Mouse (Mus musculus) megakaryocyte, embryonic 14.5 days (primary cell): ENCODE results near the gene Osbpl2. TPM values are rescaled to one million over a fixed set of nuclear protein-coding genes. Genes with fewer than 3 reads are reported as not detected.

Source experiments
- H3K27me3 ChIP-seq: replicated peaks from 2 replicates; pipeline ENCODE3; 2012; ENCODE audit warnings: inconsistent platforms
- H3K36me3 ChIP-seq: replicated peaks from 2 replicates; pipeline ENCODE3; 2012; ENCODE audit warnings: low read length, inconsistent platforms, mixed read lengths
- H3K4me1 ChIP-seq: 2 replicates; pipeline ENCODE4 v1.6.1; 2012; ENCODE audit warnings: inconsistent platforms
- H3K4me3 ChIP-seq: replicated peaks from 2 replicates; pipeline ENCODE3; 2012; ENCODE audit warnings: moderate library complexity, mild to moderate bottlenecking, inconsistent platforms
- H3K9me3 ChIP-seq: 2 replicates; pipeline ENCODE4 v1.6.1; 2012; ENCODE audit warnings: inconsistent platforms
- FLI1 ChIP-seq: IDR thresholded peaks from 2 replicates; pipeline ENCODE4 v1.6.1; 2012; ENCODE audit warnings: low read length, inconsistent platforms, mixed read lengths
- GATA1 ChIP-seq: IDR thresholded peaks from 3 replicates; pipeline ENCODE4 v1.6.1; 2012; ENCODE audit warnings: mixed read lengths, low read length, inconsistent platforms, borderline replicate concordance
- polyA plus RNA-seq: library from polyadenylated mRNA; stranded (reverse); fragments of >175 nt; gene quantifications from 2 replicates; pipeline ENCODE4 v1.2.3, GENCODE M21; 2012; ENCODE audit warnings: low replicate concordance; ENCODE audit not compliant: insufficient read depth

The Osbpl2 gene
- polyA plus RNA-seq, 1 experiment, result 18.4 TPM

GRCm38 (mm10) chr2:180146091-180146490, 27.0 kb downstream of the Osbpl2 start:
- Histone ChIP-seq H3K27me3 (no peaks in the 10 kb centered on the region), H3K9me3 (no peaks in the 10 kb centered on the region), H3K4me1 (peaks cover 8% of the 10 kb centered on the region), H3K4me3 (no peak overlapping the region), H3K36me3 (peaks cover 98% of the 10 kb centered on the region)
- TF ChIP-seq FLI1 (no peak), GATA1 (no peak)

GRCm38 (mm10) chr2:180147379-180147778, 28.3 kb downstream of the Osbpl2 start:
- no peak overlapping the region for H3K4me3 ChIP-seq
- H3K27me3 ChIP-seq, result no peaks in the 10 kb centered on the region
- peaks cover 98% of the 10 kb centered on the region for H3K36me3 ChIP-seq
- H3K4me1 ChIP-seq, result peaks cover 8% of the 10 kb centered on the region
- TF ChIP-seq FLI1, result no peak
- no peak for TF ChIP-seq GATA1
- no peaks in the 10 kb centered on the region for H3K9me3 ChIP-seq

GRCm38 (mm10) chr2:180148551-180148950, 29.4 kb downstream of the Osbpl2 start:
- no peak for TF ChIP-seq FLI1
- TF ChIP-seq GATA1, result no peak
- no peaks in the 10 kb centered on the region for H3K9me3 ChIP-seq
- H3K4me3 ChIP-seq, result no peak overlapping the region
- H3K4me1 ChIP-seq, result peaks cover 8% of the 10 kb centered on the region
- H3K36me3 ChIP-seq, result peaks cover 100% of the 10 kb centered on the region
- H3K27me3 ChIP-seq, result no peaks in the 10 kb centered on the region

- Histone ChIP-seq H3K36me3 (peaks cover 94% of the 10 kb centered on the region), H3K27me3 (no peaks in the 10 kb centered on the region), H3K4me3 (no peak overlapping the region), H3K9me3 (no peaks in the 10 kb centered on the region), H3K4me1 (no peaks in the 10 kb centered on the region)
- TF ChIP-seq GATA1 (no peak), FLI1 (no peak)
Observed at GRCm38 (mm10) chr2:180154796-180155195, 35.7 kb downstream of the Osbpl2 start.

- H3K27me3 ChIP-seq, result no peaks in the 10 kb centered on the region
- no peak overlapping the region for H3K4me3 ChIP-seq
- no peaks in the 10 kb centered on the region for H3K9me3 ChIP-seq
- peaks cover 94% of the 10 kb centered on the region for H3K36me3 ChIP-seq
- no peak for TF ChIP-seq GATA1
- no peak for TF ChIP-seq FLI1
- no peaks in the 10 kb centered on the region for H3K4me1 ChIP-seq
Observed at GRCm38 (mm10) chr2:180158627-180159026, 39.5 kb downstream of the Osbpl2 start.

DNA sequence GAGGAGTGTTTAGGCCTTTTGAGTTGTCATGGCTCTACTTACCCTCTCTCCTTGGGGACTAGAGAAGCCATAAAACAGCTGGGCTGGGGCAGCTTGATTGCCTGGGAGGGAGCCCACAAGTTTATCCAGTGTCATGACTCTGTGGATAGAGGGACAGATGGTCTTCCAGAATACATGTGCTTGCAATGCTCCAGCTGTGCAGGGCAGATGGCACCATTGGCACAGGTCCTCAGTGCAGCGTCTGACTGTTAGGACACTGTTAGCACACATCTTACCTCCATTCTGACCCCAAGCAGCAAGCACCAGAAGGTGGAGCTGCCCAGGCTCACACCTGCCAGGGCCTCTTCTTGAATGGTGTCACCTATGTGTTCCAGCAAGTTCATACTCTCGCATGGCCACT, 46.7 kb downstream of the Osbpl2 start:
- no peak for TF ChIP-seq FLI1
- TF ChIP-seq GATA1, result no peak

GRCm38 (mm10) chr2:180166869-180167268, 47.8 kb downstream of the Osbpl2 start:
- H3K9me3 ChIP-seq, result no peaks in the 10 kb centered on the region
- H3K4me1 ChIP-seq, result peaks cover 11% of the 10 kb centered on the region
- no peak overlapping the region for H3K4me3 ChIP-seq
- peaks cover 50% of the 10 kb centered on the region for H3K36me3 ChIP-seq
- H3K27me3 ChIP-seq, result no peaks in the 10 kb centered on the region
- TF ChIP-seq GATA1 (no peak), FLI1 (no peak)

More for the DNA sequence above, 46.7 kb downstream of the Osbpl2 start:
- Histone ChIP-seq H3K36me3 (peaks cover 60% of the 10 kb centered on the region), H3K9me3 (no peaks in the 10 kb centered on the region), H3K4me3 (peak overlapping the region; percentile 17), H3K4me1 (peaks cover 7% of the 10 kb centered on the region), H3K27me3 (no peaks in the 10 kb centered on the region)

DNA sequence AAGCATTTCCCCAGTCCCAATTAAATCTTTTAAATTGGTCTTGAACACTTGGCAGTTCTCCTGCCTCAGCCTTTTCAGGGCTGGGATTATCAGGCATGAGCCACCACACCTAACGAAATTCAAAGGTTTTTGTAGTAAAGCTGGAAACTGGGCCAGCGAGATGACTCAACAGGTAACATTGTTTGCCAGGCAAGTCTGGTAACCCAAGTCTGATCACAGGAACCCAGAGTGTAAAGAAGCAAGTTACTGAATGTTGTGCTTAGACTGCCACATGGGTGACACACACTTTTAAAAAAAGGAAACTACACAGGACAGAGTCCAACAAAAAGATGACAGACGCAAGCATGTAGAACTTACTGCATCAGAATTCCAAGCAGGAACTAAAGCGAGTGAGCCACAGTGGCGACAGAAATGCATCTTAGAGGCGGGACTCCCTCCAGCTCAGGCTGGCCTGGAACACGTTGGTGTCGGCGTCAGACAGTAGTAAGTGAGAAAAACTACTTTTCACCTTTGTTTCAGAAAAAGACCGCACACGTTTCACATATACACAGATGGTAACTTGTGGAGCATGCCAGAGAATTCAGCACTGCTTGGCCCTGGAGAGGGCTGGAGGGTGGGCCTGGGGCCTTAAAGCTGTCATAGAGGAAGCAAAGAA, 51.2 kb downstream of the Osbpl2 start:
- H3K4me1 ChIP-seq, result peaks cover 41% of the 10 kb centered on the region
- H3K9me3 ChIP-seq, result no peaks in the 10 kb centered on the region
- TF ChIP-seq GATA1, result no peak
- H3K27me3 ChIP-seq, result no peaks in the 10 kb centered on the region
- H3K4me3 ChIP-seq, result no peak overlapping the region
- peaks cover 48% of the 10 kb centered on the region for H3K36me3 ChIP-seq

DNA sequence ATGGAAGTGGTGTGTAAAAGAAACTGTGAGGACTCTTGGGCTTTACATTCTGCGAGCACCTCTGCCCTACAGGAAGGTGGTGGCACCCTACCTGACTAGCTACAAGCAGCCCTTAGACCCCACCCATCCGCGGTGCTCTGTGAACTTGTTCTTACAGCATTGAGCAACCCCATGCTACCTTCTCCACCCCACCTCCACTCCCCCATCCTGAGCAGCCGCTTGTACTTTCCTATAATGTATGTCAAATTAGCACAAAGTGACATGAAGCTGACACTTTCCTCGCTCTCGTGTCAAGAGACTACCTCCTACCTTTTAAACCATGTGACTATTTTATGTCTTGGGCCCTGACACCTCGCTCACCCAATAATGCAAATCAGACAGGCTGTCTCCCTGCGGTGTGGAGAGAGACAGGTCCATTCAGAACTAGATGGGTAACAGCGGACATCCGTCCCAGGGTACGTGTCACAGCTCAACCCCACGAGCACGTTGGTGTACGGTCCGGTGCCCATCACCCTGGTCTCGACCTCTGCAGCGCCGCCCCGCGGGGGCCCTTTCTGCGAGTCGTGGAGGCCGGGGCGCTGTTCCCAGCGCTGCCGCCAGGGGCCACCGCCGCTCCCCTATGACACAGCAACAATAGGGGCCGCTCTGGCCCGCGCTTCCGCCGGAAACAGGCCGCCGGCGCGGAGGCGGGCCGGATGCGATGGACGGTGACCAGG, 51.9 kb downstream of the Osbpl2 start, which contains the start of gene Adrm1:
Adrm1 (plus strand) TSS at position 680 of the 716 bp plus-strand sequence.
- H3K27me3 ChIP-seq, result no peaks in the 10 kb centered on the region
- peaks cover 52% of the 10 kb centered on the region for H3K36me3 ChIP-seq
- H3K4me1 ChIP-seq, result peaks cover 45% of the 10 kb centered on the region
- no peaks in the 10 kb centered on the region for H3K9me3 ChIP-seq
- peak within 1 kb of the TSS; percentile 95 for H3K4me3 ChIP-seq
- TF ChIP-seq FLI1, result peak; percentile 82; the same call in 1 of the 2 replicates
- TF ChIP-seq GATA1, result no peak

DNA sequence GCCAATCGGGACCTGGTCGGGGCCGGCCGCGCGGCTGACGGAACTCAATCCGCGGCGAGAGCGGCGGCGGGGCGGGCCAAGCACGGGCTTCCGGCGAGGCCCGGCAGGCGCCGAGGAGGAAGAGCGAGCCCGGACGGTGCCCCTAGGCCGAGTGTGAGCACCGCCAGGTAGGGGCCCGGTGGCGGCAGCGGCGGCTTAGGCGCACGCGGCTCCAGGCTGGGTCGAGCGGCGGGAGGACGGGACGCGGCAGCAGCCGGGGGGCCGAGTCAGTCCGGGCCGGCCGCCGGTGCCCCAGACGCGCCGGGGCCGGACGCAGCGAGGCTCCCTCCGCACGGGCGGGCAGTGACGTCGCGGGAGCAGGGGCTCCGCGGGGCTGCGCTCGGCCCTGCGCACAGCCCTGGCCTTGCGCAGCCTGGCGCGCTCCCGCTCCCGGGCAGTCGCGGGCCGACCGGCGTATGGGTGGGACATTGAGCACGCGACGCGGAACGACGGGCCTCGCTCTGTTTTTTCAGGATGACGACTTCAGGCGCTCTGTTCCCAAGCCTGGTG, 52.5 kb downstream of the Osbpl2 start:
- no peaks in the 10 kb centered on the region for H3K27me3 ChIP-seq
- no peaks in the 10 kb centered on the region for H3K9me3 ChIP-seq
- peak overlapping the region; percentile 95 for H3K4me3 ChIP-seq
- H3K36me3 ChIP-seq, result peaks cover 53% of the 10 kb centered on the region
- no peak for TF ChIP-seq GATA1
- TF ChIP-seq FLI1, result no peak
- H3K4me1 ChIP-seq, result peaks cover 45% of the 10 kb centered on the region

DNA sequence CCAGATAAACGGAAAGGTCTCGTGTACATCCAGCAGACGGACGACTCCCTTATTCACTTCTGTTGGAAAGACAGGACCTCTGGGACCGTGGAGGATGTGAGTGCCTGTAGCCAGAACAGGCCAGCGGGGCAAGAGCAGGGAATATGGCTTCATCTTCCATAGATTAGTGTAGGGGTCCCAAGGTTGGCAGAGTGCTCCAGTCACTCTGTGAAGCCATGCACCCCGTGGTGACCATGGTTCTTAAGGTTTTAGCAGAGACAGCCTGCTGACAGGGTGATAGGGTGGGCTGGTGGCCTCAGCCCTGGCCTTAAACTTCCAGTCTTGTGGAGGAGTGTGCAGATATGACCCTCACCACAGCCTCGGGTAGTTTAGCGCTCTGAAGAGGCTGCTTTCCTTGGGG, 53.0 kb downstream of the Osbpl2 start:
- TF ChIP-seq GATA1 (no peak), FLI1 (no peak)
- H3K9me3 ChIP-seq, result no peaks in the 10 kb centered on the region
- H3K4me1 ChIP-seq, result peaks cover 45% of the 10 kb centered on the region
- H3K27me3 ChIP-seq, result no peaks in the 10 kb centered on the region
- H3K4me3 ChIP-seq, result peak overlapping the region; percentile 91
- peaks cover 53% of the 10 kb centered on the region for H3K36me3 ChIP-seq
